Mouse (Mus musculus) stomach, postnatal 0 days (tissue): ENCODE results near the gene Steap3.

Source experiments
- CTCF ChIP-seq: IDR thresholded peaks from 2 replicates; pipeline ENCODE4 v1.5.1; 2016; ENCODE audit warnings: antibody characterized with exemption, low read depth, mild to moderate bottlenecking, moderate library complexity
- EP300 ChIP-seq: optimal IDR thresholded peaks from 2 replicates; pipeline ENCODE3; 2016; ENCODE audit warnings: antibody characterized with exemption

GRCm38 (mm10) chr1:120248156-120248555, 24.3 kb downstream of the Steap3 start:
- no peak for TF ChIP-seq CTCF
- TF ChIP-seq EP300: no peak
